Mouse (Mus musculus): Measurements from ENCODE around the gene Cavin1. TPM values are rescaled to one million over a fixed set of nuclear protein-coding genes. Genes with fewer than 3 reads are reported as not detected.

The Cavin1 gene
- polyA plus RNA-seq, 1 experiment = 284 TPM

- H3K36me3 ChIP-seq (ENCODE audit: control insufficient read depth, insufficient read depth) = no peaks in the 10 kb centered on the region
Observed at GRCm38 (mm10) chr11:100969189-100969743, 1.4 kb downstream of the Cavin1 start.

GRCm38 (mm10) chr11:100968501-100968900, 2.2 kb downstream of the Cavin1 start:
- Histone ChIP-seq H3ac (ENCODE audit: control insufficient read depth, insufficient read length) (peak overlapping the region; percentile 61), H3K36me3 (ENCODE audit: control insufficient read depth, insufficient read depth) (no peaks in the 10 kb centered on the region), H3K4me3 (peak overlapping the region; percentile 98), H3K4me2 (ENCODE audit: low read depth) (peak overlapping the region; percentile 81), H3K27me3 (ENCODE audit: control insufficient read depth, insufficient read depth, insufficient read length) (no peaks in the 10 kb centered on the region), H3K79me2 (ENCODE audit: control insufficient read depth, insufficient read depth) (peaks cover 68% of the 10 kb centered on the region)
- no peak for TF ChIP-seq E2F4 (IDR thresholded peaks at IDR 0.05; ENCODE audit: insufficient read depth)
- no peak for TF ChIP-seq TCF3 (IDR thresholded peaks at IDR 0.05; ENCODE audit: insufficient read length, low read depth)
- TF ChIP-seq CEBPB (IDR thresholded peaks at IDR 0.05; ENCODE audit: insufficient read depth, poor library complexity, severe bottlenecking) = no peak
- TF ChIP-seq REST (IDR thresholded peaks at IDR 0.05; ENCODE audit: insufficient read depth, insufficient read length) = no peak
- no peak for TF ChIP-seq MYOD1 (IDR thresholded peaks at IDR 0.05; ENCODE audit: control insufficient read depth in 1 of 3, insufficient read length in 2 of 3, low read depth in 2 of 3)
- TF ChIP-seq TCF12 (IDR thresholded peaks at IDR 0.05; ENCODE audit: insufficient read depth, poor library complexity, severe bottlenecking) = no peak
- TF ChIP-seq POLR2A (IDR thresholded peaks at IDR 0.05; ENCODE audit: insufficient read length, low read depth) = no peak
- TF ChIP-seq POLR2AphosphoS2 (IDR thresholded peaks at IDR 0.05; ENCODE audit: insufficient read length, low read depth) = no peak
- TF ChIP-seq MAX (IDR thresholded peaks at IDR 0.05; ENCODE audit: low read depth) = no peak
- no peak for TF ChIP-seq SRF (IDR thresholded peaks at IDR 0.05; ENCODE audit: control insufficient read depth, insufficient read length, low read depth)
- no peak for TF ChIP-seq MYOG (IDR thresholded peaks at IDR 0.05; ENCODE audit: control insufficient read depth in 1 of 3, insufficient read depth in 1 of 3, insufficient read length in 2 of 3, low read depth in 2 of 3)
- TF ChIP-seq USF1 (IDR thresholded peaks at IDR 0.05; ENCODE audit: low read depth) = no peak

More at GRCm38 (mm10) chr11:100969189-100969743, 1.4 kb downstream of the Cavin1 start:
- TF ChIP-seq MYOD1 (IDR thresholded peaks at IDR 0.05; ENCODE audit: control insufficient read depth in 1 of 3, insufficient read length in 2 of 3, low read depth in 2 of 3) (peak in 1 of 3 experiments; percentile 19), MAX (IDR thresholded peaks at IDR 0.05; ENCODE audit: low read depth) (no peak)
- Histone ChIP-seq H3K4me2 (ENCODE audit: low read depth) (peak overlapping the region; percentile 81), H3K79me2 (ENCODE audit: control insufficient read depth, insufficient read depth) (peaks cover 60% of the 10 kb centered on the region), H3K27me3 (ENCODE audit: control insufficient read depth, insufficient read depth, insufficient read length) (no peaks in the 10 kb centered on the region), H3ac (ENCODE audit: control insufficient read depth, insufficient read length) (peak overlapping the region; percentile 61), H3K4me3 (peak overlapping the region; percentile 98)

GRCm38 (mm10) chr11:100967881-100968420, 2.7 kb downstream of the Cavin1 start:
- Histone ChIP-seq H3K4me3 (peak overlapping the region; percentile 98), H3K4me2 (ENCODE audit: low read depth) (peak overlapping the region; percentile 81), H3K27me3 (ENCODE audit: control insufficient read depth, insufficient read depth, insufficient read length) (no peaks in the 10 kb centered on the region), H3ac (ENCODE audit: control insufficient read depth, insufficient read length) (peak overlapping the region; percentile 61), H3K79me2 (ENCODE audit: control insufficient read depth, insufficient read depth) (peaks cover 73% of the 10 kb centered on the region), H3K36me3 (ENCODE audit: control insufficient read depth, insufficient read depth) (no peaks in the 10 kb centered on the region)
- no peak for TF ChIP-seq MAX (IDR thresholded peaks at IDR 0.05; ENCODE audit: low read depth)
- no peak for TF ChIP-seq REST (IDR thresholded peaks at IDR 0.05; ENCODE audit: insufficient read depth, insufficient read length)
- TF ChIP-seq TCF12 (IDR thresholded peaks at IDR 0.05; ENCODE audit: insufficient read depth, poor library complexity, severe bottlenecking) = no peak
- TF ChIP-seq SRF (IDR thresholded peaks at IDR 0.05; ENCODE audit: control insufficient read depth, insufficient read length, low read depth) = no peak
- TF ChIP-seq MYOG (IDR thresholded peaks at IDR 0.05; ENCODE audit: control insufficient read depth in 1 of 3, insufficient read depth in 1 of 3, insufficient read length in 2 of 3, low read depth in 2 of 3) = no peak
- no peak for TF ChIP-seq POLR2A (IDR thresholded peaks at IDR 0.05; ENCODE audit: insufficient read length, low read depth)
- no peak for TF ChIP-seq TCF3 (IDR thresholded peaks at IDR 0.05; ENCODE audit: insufficient read length, low read depth)
- TF ChIP-seq CEBPB (IDR thresholded peaks at IDR 0.05; ENCODE audit: insufficient read depth, poor library complexity, severe bottlenecking) = no peak
- no peak for TF ChIP-seq USF1 (IDR thresholded peaks at IDR 0.05; ENCODE audit: low read depth)
- TF ChIP-seq MYOD1 (IDR thresholded peaks at IDR 0.05; ENCODE audit: control insufficient read depth in 1 of 3, insufficient read length in 2 of 3, low read depth in 2 of 3) = no peak
- TF ChIP-seq E2F4 (IDR thresholded peaks at IDR 0.05; ENCODE audit: insufficient read depth) = no peak
- TF ChIP-seq POLR2AphosphoS2 (IDR thresholded peaks at IDR 0.05; ENCODE audit: insufficient read length, low read depth) = no peak

- Histone ChIP-seq H3K4me3 (peak overlapping the region; percentile 98), H3K36me3 (ENCODE audit: control insufficient read depth, insufficient read depth) (no peaks in the 10 kb centered on the region), H3ac (ENCODE audit: control insufficient read depth, insufficient read length) (no peak overlapping the region), H3K79me2 (ENCODE audit: control insufficient read depth, insufficient read depth) (peaks cover 78% of the 10 kb centered on the region), H3K27me3 (ENCODE audit: control insufficient read depth, insufficient read depth, insufficient read length) (no peaks in the 10 kb centered on the region), H3K4me2 (ENCODE audit: low read depth) (peak overlapping the region; percentile 81)
- no peak for TF ChIP-seq CEBPB (IDR thresholded peaks at IDR 0.05; ENCODE audit: insufficient read depth, poor library complexity, severe bottlenecking)
Observed at GRCm38 (mm10) chr11:100967376-100967775, 3.3 kb downstream of the Cavin1 start.

DNA sequence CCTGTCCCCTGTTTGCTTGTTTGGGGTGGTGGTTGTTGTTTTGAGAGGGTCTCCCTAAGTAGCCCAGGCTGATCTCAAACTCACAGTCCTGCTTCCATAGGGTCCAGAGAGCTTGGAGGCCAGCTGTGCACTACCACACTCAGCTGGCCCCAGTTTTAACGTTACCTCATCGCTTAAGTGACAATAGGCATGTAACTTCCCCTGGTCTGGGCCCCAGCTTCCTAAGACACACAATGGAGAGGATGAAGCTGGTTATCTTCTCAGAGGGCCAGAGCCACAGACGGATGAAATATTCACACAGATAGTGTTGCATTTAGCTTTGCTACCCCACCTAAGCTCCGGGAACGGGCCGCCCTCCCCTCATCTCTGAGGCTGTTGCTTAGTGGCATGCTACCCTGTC, 4.9 kb downstream of the Cavin1 start:
- no peak overlapping the region for H3ac ChIP-seq (ENCODE audit: control insufficient read depth, insufficient read length)
- H3K4me3 ChIP-seq = peak overlapping the region; percentile 98
- TF ChIP-seq SRF (IDR thresholded peaks at IDR 0.05; ENCODE audit: control insufficient read depth, insufficient read length, low read depth) (no peak), MYOD1 (IDR thresholded peaks at IDR 0.05; ENCODE audit: control insufficient read depth in 1 of 3, insufficient read length in 2 of 3, low read depth in 2 of 3) (no peak), MYOG (IDR thresholded peaks at IDR 0.05; ENCODE audit: control insufficient read depth in 1 of 3, insufficient read depth in 1 of 3, insufficient read length in 2 of 3, low read depth in 2 of 3) (no peak), POLR2A (IDR thresholded peaks at IDR 0.05; ENCODE audit: insufficient read length, low read depth) (no peak), POLR2AphosphoS2 (IDR thresholded peaks at IDR 0.05; ENCODE audit: insufficient read length, low read depth) (no peak), MAX (IDR thresholded peaks at IDR 0.05; ENCODE audit: low read depth) (no peak), E2F4 (IDR thresholded peaks at IDR 0.05; ENCODE audit: insufficient read depth) (no peak), TCF12 (IDR thresholded peaks at IDR 0.05; ENCODE audit: insufficient read depth, poor library complexity, severe bottlenecking) (no peak), REST (IDR thresholded peaks at IDR 0.05; ENCODE audit: insufficient read depth, insufficient read length) (no peak), CEBPB (IDR thresholded peaks at IDR 0.05; ENCODE audit: insufficient read depth, poor library complexity, severe bottlenecking) (no peak), USF1 (IDR thresholded peaks at IDR 0.05; ENCODE audit: low read depth) (no peak), TCF3 (IDR thresholded peaks at IDR 0.05; ENCODE audit: insufficient read length, low read depth) (no peak)
- H3K27me3 ChIP-seq (ENCODE audit: control insufficient read depth, insufficient read depth, insufficient read length) = no peaks in the 10 kb centered on the region
- H3K36me3 ChIP-seq (ENCODE audit: control insufficient read depth, insufficient read depth) = no peaks in the 10 kb centered on the region
- peak overlapping the region; percentile 81 for H3K4me2 ChIP-seq (ENCODE audit: low read depth)
- peaks cover 95% of the 10 kb centered on the region for H3K79me2 ChIP-seq (ENCODE audit: control insufficient read depth, insufficient read depth)

Data from myocyte (in vitro differentiated cells).